Mouse (Mus musculus) gastrocnemius, postnatal 36 days (tissue): ENCODE results near the gene Mfsd6. TPM values are rescaled to one million over a fixed set of nuclear protein-coding genes. Genes with fewer than 3 reads are reported as not detected.

Source experiments
- DNase-seq, 2 experiments: peaks; one replicate each; pipeline ENCODE4 v3.0.0; 2022
- intact Hi-C: fragments of 180-260 bp; cut with DNase I; formaldehyde crosslinking; loops from one replicate; pipeline ENCODE4 v1.15.1; 2025
- long read RNA-seq, 2 experiments: library from polyadenylated mRNA; stranded (forward); transcript quantifications; one replicate each; pipeline ENCODE4 v2.0.0; 2021
- total RNA-seq, 2 experiments: library from RNA; stranded (reverse); gene quantifications; 2 replicates each; pipeline ENCODE4 v1.2.3; 2021

The Mfsd6 gene
- 1 to 10 TPM; 5.8 to 6.5 TPM for total RNA-seq
- long read RNA-seq, experiment 1, full-length matches to known transcripts: 1 of 3 reads
- long read RNA-seq, experiment 1, partial matches to known transcripts: 0 of 3 reads
- long read RNA-seq, experiment 1, other reads (novel, unspliced or antisense): 2 of 3 reads
- long read RNA-seq, experiment 2, full-length matches to known transcripts: 2 of 3 reads
- long read RNA-seq, experiment 2, partial matches to known transcripts: 0 of 3 reads
- long read RNA-seq, experiment 2, other reads (novel, unspliced or antisense): 1 of 3 reads

GRCm38 (mm10) chr1:52727056-52727900 lies at the start of gene Mfsd6:
Gene Mfsd6 (minus strand): TSS chr1:52727462.
- peak; percentile 39 to 43 for DNase-seq
- intact Hi-C loops: no loop called here

- intact Hi-C loops: no loop called here
- no peak for DNase-seq
Observed at GRCm38 (mm10) chr1:52765176-52766111, 38.2 kb upstream of the Mfsd6 start.

DNA sequence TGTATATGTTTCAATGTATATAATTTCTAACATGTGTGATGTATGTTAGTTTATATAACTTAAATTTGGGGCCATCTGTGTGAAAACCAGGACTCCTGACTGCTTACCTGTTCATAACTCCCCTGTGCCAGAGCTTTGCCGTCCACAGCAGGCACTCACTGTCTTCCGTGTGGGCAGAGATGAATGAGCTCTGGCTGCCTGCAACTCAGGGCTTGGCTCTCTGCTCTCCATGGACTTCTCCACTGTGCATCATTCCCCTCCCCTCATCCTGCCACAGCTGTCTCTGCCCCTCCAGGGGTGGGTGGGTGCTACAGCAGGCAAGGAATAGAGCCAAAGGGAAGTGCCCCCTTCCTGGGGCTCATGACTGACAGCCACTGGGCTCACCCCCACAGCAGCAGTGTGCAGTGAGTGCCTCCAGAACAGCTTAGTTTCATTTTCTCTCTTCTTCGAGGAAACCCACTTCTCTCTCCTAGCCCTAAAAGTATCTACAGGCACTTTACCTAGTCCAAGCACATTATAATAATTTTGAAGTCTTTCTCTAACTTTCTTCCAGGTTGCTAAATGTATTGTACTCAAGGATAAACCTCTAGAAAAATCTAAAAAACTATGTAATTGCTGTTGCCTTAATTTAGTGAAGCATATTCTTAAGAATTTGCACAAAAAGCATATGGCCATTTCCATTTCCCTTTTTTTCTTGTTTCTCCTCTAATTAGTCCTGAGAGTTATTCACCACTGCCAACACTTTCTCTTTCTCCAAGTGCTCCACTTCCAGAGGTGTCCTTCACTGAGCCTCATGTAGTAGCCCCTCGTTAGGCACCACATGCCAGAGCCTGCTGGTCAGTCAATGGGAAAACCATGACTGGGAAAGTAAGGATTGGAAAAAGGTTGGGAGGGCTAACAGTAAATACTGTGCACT lies 36.9 kb upstream of the Mfsd6 start:
- no peak for DNase-seq
- intact Hi-C loops: no loop called here

DNA sequence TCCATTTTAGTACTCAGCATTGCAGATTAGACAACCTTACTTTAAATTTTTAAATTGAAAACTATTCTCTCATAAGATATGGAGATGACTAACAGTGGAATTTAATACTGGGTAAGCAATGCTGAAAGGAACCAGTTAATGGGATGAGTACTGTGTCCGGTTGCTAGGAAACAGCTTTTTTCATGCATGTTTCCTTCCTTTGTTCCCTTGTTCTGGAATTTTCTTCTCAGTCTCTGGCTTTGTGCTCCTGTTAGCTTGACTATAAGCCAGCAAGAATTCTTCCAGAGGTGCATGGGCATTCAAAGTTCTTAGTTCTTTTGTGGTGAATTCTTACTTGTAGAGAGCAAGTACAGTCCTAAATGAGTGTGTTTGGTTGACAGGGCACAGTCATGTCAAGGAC lies 30.9 kb upstream of the Mfsd6 start:
- intact Hi-C loops: no loop called here
- DNase-seq: no peak

DNA sequence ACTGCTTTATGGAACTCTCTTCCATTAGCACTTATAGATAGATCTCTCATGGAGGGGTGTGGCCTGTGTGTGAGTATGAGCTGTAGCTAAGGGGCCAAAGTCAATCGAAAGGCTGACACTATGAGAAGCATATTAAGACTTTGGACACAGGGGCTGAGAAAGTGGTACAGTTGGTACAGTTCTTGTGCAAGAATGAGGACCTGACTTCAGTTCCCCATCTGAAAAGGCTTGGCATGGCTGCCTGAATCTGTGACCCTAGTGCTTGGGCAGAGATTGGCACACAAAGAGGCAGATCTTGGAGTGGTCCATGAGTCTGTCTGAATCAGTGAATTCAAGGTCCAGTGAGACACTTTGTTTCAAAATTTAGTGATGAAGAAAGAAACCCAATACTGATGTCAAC lies 27.1 kb upstream of the Mfsd6 start:
- intact Hi-C loops: no loop called here
- DNase-seq: no peak

DNA sequence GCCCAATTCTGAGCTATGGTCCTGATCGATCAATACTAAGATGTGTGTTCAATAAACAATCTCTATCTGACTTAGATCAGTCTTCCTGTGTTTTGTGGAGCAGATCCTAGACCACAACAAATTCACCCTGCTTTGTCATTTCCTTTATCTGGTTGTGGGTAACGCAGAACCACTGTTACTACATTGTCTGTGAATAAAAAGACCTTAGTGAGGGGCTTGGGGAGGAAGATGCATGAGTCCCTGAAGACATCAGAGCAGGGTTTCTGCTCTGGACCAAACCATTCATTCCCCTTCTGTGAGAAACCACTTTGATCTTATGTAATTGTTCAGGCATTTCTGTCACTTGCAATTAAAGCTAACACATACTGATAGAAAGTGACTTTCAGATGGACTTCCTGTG lies 26.6 kb upstream of the Mfsd6 start:
- intact Hi-C loops: no loop called here
- no peak for DNase-seq

- intact Hi-C loops: no loop called here
- DNase-seq: no peak
Observed at GRCm38 (mm10) chr1:52752706-52753105, 25.4 kb upstream of the Mfsd6 start.

GRCm38 (mm10) chr1:52751634-52752033 lies 24.4 kb upstream of the Mfsd6 start:
- no peak for DNase-seq
- intact Hi-C loops: no loop called here

- no peak for DNase-seq
- intact Hi-C loops: no loop called here
Observed at GRCm38 (mm10) chr1:52749978-52750377, 22.7 kb upstream of the Mfsd6 start.

GRCm38 (mm10) chr1:52748260-52748659 lies 21.0 kb upstream of the Mfsd6 start:
- intact Hi-C loops: loop anchor here (1.0 kb wide), 1 partner anchor 101 kb away; no protein-coding TSS in a partner anchor
- peak; percentile 18 to 27 for DNase-seq

DNA sequence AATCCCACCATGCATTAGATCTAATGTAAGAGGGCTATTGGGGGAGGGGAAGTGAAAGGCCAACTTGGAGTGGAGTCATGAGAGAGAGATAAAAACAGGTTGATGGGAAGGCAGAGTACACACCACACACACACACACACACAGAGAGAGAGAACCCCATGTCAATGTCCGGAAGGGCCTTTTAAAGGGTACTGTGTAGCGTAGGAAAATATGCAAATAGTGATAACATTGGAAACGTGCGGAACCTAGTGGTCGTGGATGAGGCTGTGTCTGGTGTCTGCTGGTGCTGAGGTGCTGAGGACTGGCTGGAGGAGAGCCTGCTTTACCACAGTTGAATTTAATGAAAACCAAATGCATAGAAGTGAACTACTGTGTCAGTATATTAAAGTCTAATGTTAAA lies 15.3 kb upstream of the Mfsd6 start:
- DNase-seq: no peak
- intact Hi-C loops: no loop called here

GRCm38 (mm10) chr1:52734208-52734607 lies 6.9 kb upstream of the Mfsd6 start:
- intact Hi-C loops: no loop called here
- no peak for DNase-seq

DNA sequence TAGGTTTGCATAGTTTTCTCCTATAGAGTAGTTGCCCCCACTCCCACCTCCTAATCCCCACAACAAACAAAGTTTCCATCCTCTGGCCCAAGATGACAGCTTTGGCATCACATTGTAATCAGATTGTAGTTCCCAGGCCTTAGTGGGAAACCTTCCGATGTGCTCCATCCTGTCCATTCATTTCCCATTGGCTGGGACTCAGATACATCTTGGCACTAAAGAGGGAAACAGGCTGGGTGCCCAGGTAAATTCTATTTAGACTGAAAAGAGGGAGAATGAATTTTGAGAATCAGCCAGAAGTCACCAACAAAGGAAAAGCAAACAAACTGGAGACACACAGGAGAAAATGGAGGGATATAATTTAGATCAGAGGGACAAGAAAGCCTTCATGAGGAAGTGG lies 3.0 kb upstream of the Mfsd6 start:
- no peak for DNase-seq
- intact Hi-C loops: no loop called here

DNA sequence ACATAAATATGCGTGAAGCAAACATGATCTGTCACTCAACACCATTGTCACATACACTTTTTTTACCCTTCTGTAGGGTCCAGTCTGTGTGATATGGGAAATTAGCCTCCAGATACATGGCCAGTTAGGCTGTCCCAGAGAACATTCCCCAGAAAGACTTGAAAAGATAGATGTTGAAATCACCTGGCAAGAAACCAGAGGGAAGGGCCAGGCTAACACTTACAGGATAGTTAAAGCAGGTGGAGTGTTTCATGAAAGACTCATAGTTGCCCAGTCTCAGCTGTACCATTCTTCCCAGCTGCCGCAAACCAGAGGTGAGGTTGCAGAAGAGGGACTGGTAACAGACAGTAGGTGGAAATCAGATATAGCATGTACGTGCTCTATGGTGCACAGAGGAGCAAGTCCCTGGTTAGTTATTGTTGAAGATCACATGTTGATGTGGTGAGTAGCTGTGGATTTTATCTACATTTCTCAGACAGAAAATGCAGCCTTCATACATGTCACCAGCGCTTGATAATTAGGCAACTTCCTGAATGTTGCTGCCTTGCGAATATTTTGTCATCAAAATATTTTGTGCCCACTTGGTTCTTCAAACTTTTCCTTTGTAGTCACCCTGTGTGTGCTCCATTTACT lies 1.7 kb upstream of the Mfsd6 start:
- intact Hi-C loops: no loop called here

DNA sequence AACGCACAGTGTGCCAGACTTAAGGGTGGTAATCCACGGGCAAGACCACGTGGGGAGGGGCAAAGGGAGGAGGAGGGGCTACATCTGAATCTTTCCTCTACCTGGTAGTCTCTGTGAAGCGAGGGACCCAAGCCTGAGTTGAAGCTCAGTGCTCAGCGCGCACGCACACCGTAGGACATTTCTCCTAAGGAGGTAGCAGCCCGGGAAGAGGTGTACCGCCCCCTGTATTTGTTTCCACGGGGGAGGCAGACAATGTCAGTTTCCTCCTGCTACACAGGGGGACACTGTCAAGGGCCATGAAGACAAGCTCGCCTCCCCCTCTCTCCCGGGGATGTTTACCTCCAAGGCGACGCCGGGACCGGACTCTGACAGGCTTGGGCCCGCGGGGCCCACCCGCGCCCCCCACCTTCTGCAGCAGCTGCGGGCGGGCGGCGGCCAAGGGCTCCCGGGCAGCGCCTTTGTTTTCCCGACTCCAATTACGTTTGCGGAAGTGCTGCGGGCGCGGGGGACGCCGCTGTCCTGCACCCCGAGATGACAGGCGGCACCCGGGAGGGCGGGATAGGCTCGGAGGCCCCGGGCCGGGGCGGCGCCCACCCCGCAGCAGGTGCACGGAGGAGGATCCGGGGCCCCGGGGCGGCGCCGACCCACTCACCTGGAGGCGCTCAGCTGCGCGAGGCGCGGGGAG lies 749 bp downstream of the Mfsd6 start:
- peak; percentile 16 to 54 for DNase-seq
- intact Hi-C loops: no loop called here

More for the DNA sequence above, 1.7 kb upstream of the Mfsd6 start:
- DNase-seq: no peak

GRCm38 (mm10) chr1:52722586-52722985 lies 4.7 kb downstream of the Mfsd6 start:
- DNase-seq: no peak
- intact Hi-C loops: no loop called here

GRCm38 (mm10) chr1:52719096-52719495 lies 8.2 kb downstream of the Mfsd6 start:
- intact Hi-C loops: no loop called here
- no peak for DNase-seq

DNA sequence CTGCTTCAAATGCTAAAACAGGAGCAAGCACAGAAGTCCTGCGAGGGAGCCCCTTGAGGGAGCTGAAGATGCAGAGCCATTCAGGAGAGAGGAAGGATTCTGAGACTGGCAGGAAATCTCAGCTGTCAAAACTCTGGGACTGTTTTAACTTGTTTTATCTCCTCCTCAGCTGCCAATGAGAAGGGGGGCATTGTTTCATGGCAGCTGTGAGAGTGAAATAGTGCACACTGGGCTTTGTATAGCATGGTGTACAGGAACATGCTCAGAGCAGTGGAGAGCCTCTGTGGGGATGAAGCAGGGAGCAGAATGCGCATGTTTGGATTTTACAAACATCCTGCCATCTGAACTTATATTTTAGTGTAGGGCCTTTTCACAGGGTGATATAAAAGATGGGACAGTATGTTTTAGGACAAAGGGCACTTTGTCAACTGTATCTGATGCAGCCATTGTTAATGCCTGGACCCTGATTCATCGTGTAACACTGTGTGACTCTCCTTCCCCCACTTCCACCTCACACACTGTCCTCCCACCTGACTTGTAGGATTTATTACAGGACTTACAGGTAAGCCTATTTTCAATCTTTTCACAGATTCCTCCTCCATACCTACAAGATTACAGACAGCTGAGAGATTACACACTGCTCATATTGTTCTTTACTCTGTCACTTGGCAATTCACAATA lies 9.1 kb downstream of the Mfsd6 start:
- intact Hi-C loops: no loop called here
- no peak for DNase-seq
